Mouse (Mus musculus) testis, adult 2 months (tissue): Measurements from ENCODE around the gene Kctd17.

ENCODE experiments used
- CTCF ChIP-seq: fragments of 200-500 bp; IDR thresholded peaks from 2 replicates; pipeline ENCODE4 v1.5.1; 2012; ENCODE audit warnings: low read depth, mild to moderate bottlenecking, inconsistent platforms, low read length, moderate library complexity; ENCODE audit not compliant: control insufficient read depth, insufficient read depth, insufficient replicate concordance
- POLR2A ChIP-seq: fragments of 200-500 bp; IDR thresholded peaks from 2 replicates; pipeline ENCODE4 v1.6.1; 2012; ENCODE audit warnings: low read depth, mild to moderate bottlenecking, inconsistent platforms, low read length, moderate library complexity; ENCODE audit not compliant: control insufficient read depth

DNA sequence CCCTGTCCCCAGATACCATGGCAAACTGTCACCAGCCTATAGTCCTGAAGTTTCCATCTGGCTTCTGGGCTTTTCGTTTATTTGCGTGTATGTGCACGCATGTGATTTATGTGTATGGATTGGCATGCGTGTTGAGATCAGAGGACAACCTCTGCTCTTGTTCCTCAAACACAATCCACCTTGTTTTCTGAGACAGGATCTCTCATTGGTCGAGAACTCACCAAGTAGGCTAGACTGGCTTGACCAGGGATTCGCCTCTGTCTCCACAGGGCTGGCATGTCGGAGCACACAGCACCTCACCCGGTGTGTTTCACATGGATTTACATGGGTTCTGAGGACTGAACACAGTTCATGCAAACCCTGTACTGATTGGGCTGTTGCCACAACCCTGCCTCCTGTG is 14.2 kb upstream of the Kctd17 start:
- TF ChIP-seq CTCF (no peak), POLR2A (no peak)
